Mouse (Mus musculus): ENCODE results near the gene Hepacam. TPM values are rescaled to one million over a fixed set of nuclear protein-coding genes. Genes with fewer than 3 reads are reported as not detected.

Hepacam gene
- total and polyA plus RNA-seq, 2 experiments from 2014 or later, result 37.1 to 49.9 TPM

- ATAC-seq (ENCODE audit: low FRiP score) (no peak), DNase-seq (ENCODE audit: low spot score) (no peak)
- peaks cover 5% of the 10 kb centered on the region; the same call in 1 of the 2 replicates for H3K4me1 ChIP-seq (ENCODE audit: insufficient read depth, low read length)
- peak overlapping the region; percentile 79 for H3K4me3 ChIP-seq (ENCODE audit: low read depth, low read length)
- peak overlapping the region; percentile 87 for H3K4me2 ChIP-seq (ENCODE audit: low read depth, low read length, poor library complexity, severe bottlenecking)
- TF ChIP-seq CTCF (IDR thresholded peaks at IDR 0.05), result no peak
- H3K9me3 ChIP-seq (ENCODE audit: low read length), result no peaks in the 10 kb centered on the region
- H3K27me3 ChIP-seq (ENCODE audit: insufficient read depth, low read length), result no peaks in the 10 kb centered on the region
- WGBS, result 92% methylated on average over 3 of the region's 3 CpGs
- peak overlapping the region; percentile 87 for H3K27ac ChIP-seq (ENCODE audit: low read depth, low read length)
- H3K9ac ChIP-seq (replicated peaks; ENCODE audit: low read length, poor library complexity, severe bottlenecking), result peak overlapping the region; percentile 79; the same call in 1 of the 2 replicates
- H3K36me3 ChIP-seq (ENCODE audit: insufficient read depth, low read length), result no peaks in the 10 kb centered on the region
Measured at GRCm38 (mm10) chr9:37349050-37349449, 18.1 kb upstream of the Hepacam start.

GRCm38 (mm10) chr9:37351266-37351665 is 15.9 kb upstream of the Hepacam start:
- Histone ChIP-seq H3K9me3 (ENCODE audit: low read length) (no peaks in the 10 kb centered on the region), H3K4me2 (ENCODE audit: low read depth, low read length, poor library complexity, severe bottlenecking) (no peak overlapping the region), H3K36me3 (ENCODE audit: insufficient read depth, low read length) (no peaks in the 10 kb centered on the region), H3K4me3 (ENCODE audit: low read depth, low read length) (no peak overlapping the region), H3K9ac (replicated peaks; ENCODE audit: low read length, poor library complexity, severe bottlenecking) (no peak overlapping the region), H3K27ac (ENCODE audit: low read depth, low read length) (no peak overlapping the region), H3K4me1 (ENCODE audit: insufficient read depth, low read length) (peaks cover 5% of the 10 kb centered on the region; the same call in 1 of the 2 replicates), H3K27me3 (ENCODE audit: insufficient read depth, low read length) (no peaks in the 10 kb centered on the region)
- DNase-seq (ENCODE audit: low spot score) (no peak), ATAC-seq (ENCODE audit: low FRiP score) (no peak)
- 45% methylated on average over 2 of the region's 2 CpGs for WGBS
- TF ChIP-seq CTCF (IDR thresholded peaks at IDR 0.05), result no peak

- 76% methylated on average over 1 of the region's 1 CpGs for WGBS
- Histone ChIP-seq H3K4me3 (ENCODE audit: low read depth, low read length) (no peak overlapping the region), H3K4me1 (ENCODE audit: insufficient read depth, low read length) (peaks cover 4% of the 10 kb centered on the region; the same call in 1 of the 2 replicates), H3K9me3 (ENCODE audit: low read length) (no peaks in the 10 kb centered on the region), H3K4me2 (ENCODE audit: low read depth, low read length, poor library complexity, severe bottlenecking) (no peak overlapping the region), H3K27me3 (ENCODE audit: insufficient read depth, low read length) (no peaks in the 10 kb centered on the region), H3K36me3 (ENCODE audit: insufficient read depth, low read length) (no peaks in the 10 kb centered on the region), H3K27ac (ENCODE audit: low read depth, low read length) (no peak overlapping the region), H3K9ac (replicated peaks; ENCODE audit: low read length, poor library complexity, severe bottlenecking) (no peak overlapping the region)
- ATAC-seq (ENCODE audit: low FRiP score), result no peak
- no peak for DNase-seq (ENCODE audit: low spot score)
- TF ChIP-seq CTCF (IDR thresholded peaks at IDR 0.05), result no peak
Measured at GRCm38 (mm10) chr9:37354485-37354884, 12.7 kb upstream of the Hepacam start.

GRCm38 (mm10) chr9:37358713-37359330 is 8.3 kb upstream of the Hepacam start:
- no peak for TF ChIP-seq CTCF (IDR thresholded peaks at IDR 0.05)
- peaks cover 7% of the 10 kb centered on the region; the same call in 1 of the 2 replicates for H3K4me1 ChIP-seq (ENCODE audit: insufficient read depth, low read length)
- no peaks in the 10 kb centered on the region for H3K9me3 ChIP-seq (ENCODE audit: low read length)
- no peak overlapping the region for H3K9ac ChIP-seq (replicated peaks; ENCODE audit: low read length, poor library complexity, severe bottlenecking)
- ATAC-seq (ENCODE audit: low FRiP score) (peak; percentile 70), DNase-seq (ENCODE audit: low spot score) (peak; percentile 90)
- 26% methylated on average over 7 of the region's 7 CpGs for WGBS
- no peaks in the 10 kb centered on the region for H3K27me3 ChIP-seq (ENCODE audit: insufficient read depth, low read length)
- no peak overlapping the region for H3K4me3 ChIP-seq (ENCODE audit: low read depth, low read length)
- H3K36me3 ChIP-seq (ENCODE audit: insufficient read depth, low read length), result no peaks in the 10 kb centered on the region
- no peak overlapping the region for H3K4me2 ChIP-seq (ENCODE audit: low read depth, low read length, poor library complexity, severe bottlenecking)
- peak overlapping the region; percentile 72 for H3K27ac ChIP-seq (ENCODE audit: low read depth, low read length)

GRCm38 (mm10) chr9:37359331-37360220 is 7.6 kb upstream of the Hepacam start:
- Histone ChIP-seq H3K27me3 (ENCODE audit: insufficient read depth, low read length) (no peaks in the 10 kb centered on the region), H3K4me3 (ENCODE audit: low read depth, low read length) (no peak overlapping the region), H3K4me2 (ENCODE audit: low read depth, low read length, poor library complexity, severe bottlenecking) (no peak overlapping the region), H3K36me3 (ENCODE audit: insufficient read depth, low read length) (no peaks in the 10 kb centered on the region), H3K9me3 (ENCODE audit: low read length) (no peaks in the 10 kb centered on the region), H3K4me1 (ENCODE audit: insufficient read depth, low read length) (peaks cover 7% of the 10 kb centered on the region; the same call in 1 of the 2 replicates), H3K9ac (replicated peaks; ENCODE audit: low read length, poor library complexity, severe bottlenecking) (0 out of 2 replicates have a peak overlapping the region, but pooled peaks have one; percentile 14), H3K27ac (ENCODE audit: low read depth, low read length) (peak overlapping the region; percentile 72)
- WGBS, result 13% methylated on average over 6 of the region's 6 CpGs
- no peak for TF ChIP-seq CTCF (IDR thresholded peaks at IDR 0.05)
- ATAC-seq (ENCODE audit: low FRiP score) (peak; percentile 84), DNase-seq (ENCODE audit: low spot score) (peak; percentile 92)

- ATAC-seq (ENCODE audit: low FRiP score) (no peak), DNase-seq (ENCODE audit: low spot score) (no peak)
- no peaks in the 10 kb centered on the region for H3K27me3 ChIP-seq (ENCODE audit: insufficient read depth, low read length)
- H3K36me3 ChIP-seq (ENCODE audit: insufficient read depth, low read length), result no peaks in the 10 kb centered on the region
- no peak for TF ChIP-seq CTCF (IDR thresholded peaks at IDR 0.05)
- no peak overlapping the region for H3K4me3 ChIP-seq (ENCODE audit: low read depth, low read length)
- H3K4me2 ChIP-seq (ENCODE audit: low read depth, low read length, poor library complexity, severe bottlenecking), result no peak overlapping the region
- H3K9ac ChIP-seq (replicated peaks; ENCODE audit: low read length, poor library complexity, severe bottlenecking), result no peak overlapping the region
- peaks cover 7% of the 10 kb centered on the region; the same call in 1 of the 2 replicates for H3K4me1 ChIP-seq (ENCODE audit: insufficient read depth, low read length)
- no peak overlapping the region for H3K27ac ChIP-seq (ENCODE audit: low read depth, low read length)
- H3K9me3 ChIP-seq (ENCODE audit: low read length), result no peaks in the 10 kb centered on the region
Measured at GRCm38 (mm10) chr9:37362084-37362483, 5.1 kb upstream of the Hepacam start.
